Comparison of ENCODE assay signal across 34 mouse cellular contexts in genomic region chr6:94759649-94760048, GRCm38 (mm10).
"Had no signal": no experiment of that assay in that cellular context is flagged by ENCODE, and none has a peak within 500 bp of the region (broad histone marks: within the 10 kb centered on the region; RNA-seq: fewer than 3 reads in every experiment).

No protein-coding gene starts in this region.

- H3K4me1 ChIP-seq: heart, embryonic 12.5 days; heart, embryonic 15.5 days; intestine, embryonic 15.5 days had no signal

- H3K27me3 ChIP-seq: heart, embryonic 12.5 days; hindbrain, embryonic 12.5 days; hindbrain, embryonic 13.5 days; hindbrain, embryonic 15.5 days; intestine, embryonic 15.5 days; kidney, embryonic 15.5 days had no signal

- H3K36me3 ChIP-seq: heart, embryonic 10.5 days; heart, embryonic 12.5 days; heart, embryonic 13.5 days; heart, embryonic 15.5 days; hindbrain, embryonic 10.5 days; hindbrain, embryonic 12.5 days; hindbrain, embryonic 13.5 days; hindbrain, embryonic 15.5 days; intestine, embryonic 15.5 days; kidney, embryonic 15.5 days had no signal

- DNase-seq: heart, postnatal 10 days; heart, postnatal 14 days; heart, postnatal 36 days; heart, postnatal 4 days; kidney, adult 11 months; kidney, adult 18-20 months; kidney, adult 2 months; kidney, adult 8-10 months; kidney, adult 9 months; kidney, postnatal 10 days; kidney, postnatal 14 days; kidney, postnatal 25 days; kidney, postnatal 36 days; kidney, postnatal 4 days; layer of hippocampus, adult 9-11 months; layer of hippocampus, postnatal 36 days had no signal

- H3K27ac ChIP-seq: heart, embryonic 10.5 days; heart, embryonic 13.5 days; heart, embryonic 15.5 days; hindbrain, embryonic 12.5 days; hindbrain, embryonic 13.5 days; hindbrain, embryonic 14.5 days; hindbrain, embryonic 15.5 days; hindbrain, postnatal 0 days; kidney, embryonic 15.5 days; kidney, postnatal 0 days; layer of hippocampus, adult 2 months; left cerebral cortex, adult 2 months had no signal

- H3K4me2 ChIP-seq: heart, embryonic 11.5 days; heart, embryonic 12.5 days; heart, embryonic 13.5 days; heart, embryonic 15.5 days; hindbrain, embryonic 12.5 days; hindbrain, embryonic 13.5 days; hindbrain, embryonic 14.5 days; hindbrain, embryonic 15.5 days; intestine, embryonic 15.5 days; kidney, embryonic 15.5 days had no signal

- H3K4me3 ChIP-seq: heart, embryonic 10.5 days; heart, embryonic 12.5 days; heart, embryonic 13.5 days; heart, embryonic 15.5 days; hindbrain, embryonic 10.5 days; hindbrain, embryonic 12.5 days; hindbrain, embryonic 13.5 days; hindbrain, embryonic 15.5 days; intestine, embryonic 15.5 days; kidney, embryonic 15.5 days; layer of hippocampus, adult 2 months; left cerebral cortex, adult 2 months had no signal

- H3K9me3 ChIP-seq: heart, embryonic 10.5 days; heart, embryonic 12.5 days; heart, embryonic 13.5 days; heart, embryonic 15.5 days; hindbrain, embryonic 10.5 days; hindbrain, embryonic 12.5 days; hindbrain, embryonic 13.5 days; hindbrain, embryonic 15.5 days; intestine, embryonic 15.5 days; kidney, embryonic 15.5 days had no signal

- H3K9ac ChIP-seq: heart, embryonic 12.5 days; heart, embryonic 13.5 days; heart, embryonic 15.5 days; hindbrain, embryonic 12.5 days; hindbrain, embryonic 13.5 days; hindbrain, embryonic 14.5 days; hindbrain, embryonic 15.5 days; intestine, embryonic 15.5 days; kidney, embryonic 15.5 days had no signal

- ATAC-seq: hindbrain, postnatal 0 days; intestine, embryonic 15.5 days; intestine, embryonic 16.5 days; intestine, postnatal 0 days had no signal
